Mouse (Mus musculus) midbrain, embryonic 16.5 days (tissue): ENCODE measurements at regions not wholly inside any gene's neighbourhood (a gene's known extent, or its start where the extent isn't known, plus 50 kb on each side); places are given as distances from the start of the nearest gene placed in this dataset.

ENCODE experiments used
- ATAC-seq: fragments of 200-750 bp; cut with Nextera tagmentation; 2 replicates; pipeline ENCODE4 v1.8.0; 2017; ENCODE audit warnings: moderate TSS enrichment
- H3K27ac ChIP-seq: fragments of 300-500 bp; sonication (generic); 2 replicates; pipeline ENCODE4 v1.5.1; 2014; ENCODE audit warnings: mild to moderate bottlenecking, low read length, mixed read lengths
- H3K27me3 ChIP-seq: fragments of 300-500 bp; sonication (generic); 2 replicates; pipeline ENCODE4 v1.6.1; 2014; ENCODE audit warnings: low read depth, low read length, mixed read lengths; ENCODE audit not compliant: control insufficient read depth, insufficient read depth
- H3K36me3 ChIP-seq: fragments of 300-500 bp; sonication (generic); 2 replicates; pipeline ENCODE4 v1.6.1; 2014; ENCODE audit warnings: mild to moderate bottlenecking, low read length, moderate library complexity, mixed read lengths; ENCODE audit not compliant: control insufficient read depth, insufficient read depth
- H3K4me1 ChIP-seq: fragments of 300-500 bp; sonication (generic); 2 replicates; pipeline ENCODE4 v1.6.1; 2014; ENCODE audit warnings: mild to moderate bottlenecking, low read length, mixed read lengths; ENCODE audit not compliant: control insufficient read depth, insufficient read depth
- H3K4me2 ChIP-seq: fragments of 300-500 bp; sonication (generic); 2 replicates; pipeline ENCODE4 v1.6.1; 2014; ENCODE audit warnings: mild to moderate bottlenecking, low read length, mixed read lengths
- H3K4me3 ChIP-seq: fragments of 300-500 bp; sonication (generic); 2 replicates; pipeline ENCODE4 v1.5.1; 2014; ENCODE audit warnings: low read depth, mild to moderate bottlenecking, low read length, moderate library complexity, mixed read lengths
- H3K9ac ChIP-seq: fragments of 300-500 bp; sonication (generic); 2 replicates; pipeline ENCODE4 v1.6.1; 2014; ENCODE audit warnings: low read depth, low read length, mixed read lengths
- H3K9me3 ChIP-seq: fragments of 300-500 bp; sonication (generic); replicated peaks from 2 replicates; pipeline ENCODE4 v1.6.1; 2014; ENCODE audit warnings: mild to moderate bottlenecking, low read length, mixed read lengths; ENCODE audit not compliant: control insufficient read depth, poor library complexity, severe bottlenecking
- WGBS: fragments of 180-500 bp; shearing (Covaris S2); extraction: QIAGEN DNeasy Blood & Tissue Kit; methylation state at CpG from one replicate; pipeline ENCODE4 v1.1.7; 2014; 5-methylcytosine and 5-hydroxymethylcytosine counted together

- Histone ChIP-seq H3K36me3 (no peaks in the 10 kb centered on the region), H3K4me2 (peak overlapping the region; percentile 22), H3K4me3 (no peak overlapping the region), H3K27me3 (no peaks in the 10 kb centered on the region), H3K9me3 (no peaks in the 10 kb centered on the region), H3K4me1 (peaks cover 6% of the 10 kb centered on the region; the same call in 1 of the 2 replicates), H3K27ac (peak overlapping the region; percentile 20), H3K9ac (no peak overlapping the region)
- WGBS, result 12% methylated on average over 16 of the region's 16 CpGs
- peak; percentile 89 for ATAC-seq
Measured at GRCm38 (mm10) chr8:49461724-49462473, 618.1 kb upstream of the Tenm3 start.

DNA sequence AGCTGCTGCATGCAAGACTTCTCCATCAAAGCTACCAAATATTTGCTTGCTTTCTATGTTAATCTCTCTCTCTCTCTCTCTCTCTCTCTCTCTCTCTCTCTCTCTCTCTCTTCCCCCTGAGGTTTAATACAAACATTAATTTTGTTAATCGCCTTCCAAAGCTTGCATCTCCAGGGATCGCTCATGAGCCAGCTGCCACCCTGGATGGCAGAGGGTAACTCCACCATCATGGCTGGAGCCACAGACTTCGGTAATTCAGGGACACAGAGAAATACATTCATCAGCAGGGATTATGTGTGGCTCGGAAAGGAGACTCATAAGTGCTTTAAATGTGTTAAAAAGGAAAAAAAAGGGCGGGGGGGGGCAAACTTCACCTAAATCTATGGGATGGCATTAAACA lies 601.7 kb upstream of the Tenm3 start:
- H3K4me1 ChIP-seq, result no peaks in the 10 kb centered on the region
- H3K27me3 ChIP-seq, result no peaks in the 10 kb centered on the region
- WGBS, result 44% methylated on average over 5 of the region's 5 CpGs
- no peak overlapping the region for H3K4me2 ChIP-seq
- H3K4me3 ChIP-seq, result no peak overlapping the region
- H3K9me3 ChIP-seq, result no peaks in the 10 kb centered on the region
- no peak for ATAC-seq
- no peak overlapping the region for H3K9ac ChIP-seq
- no peak overlapping the region for H3K27ac ChIP-seq
- no peaks in the 10 kb centered on the region for H3K36me3 ChIP-seq

GRCm38 (mm10) chr8:49441270-49441669 lies 597.5 kb upstream of the Tenm3 start:
- no peak for ATAC-seq
- H3K4me2 ChIP-seq, result no peak overlapping the region
- H3K9ac ChIP-seq, result no peak overlapping the region
- H3K27me3 ChIP-seq, result no peaks in the 10 kb centered on the region
- no peak overlapping the region for H3K4me3 ChIP-seq
- H3K27ac ChIP-seq, result no peak overlapping the region
- no peaks in the 10 kb centered on the region for H3K9me3 ChIP-seq
- H3K4me1 ChIP-seq, result no peaks in the 10 kb centered on the region
- no peaks in the 10 kb centered on the region for H3K36me3 ChIP-seq

DNA sequence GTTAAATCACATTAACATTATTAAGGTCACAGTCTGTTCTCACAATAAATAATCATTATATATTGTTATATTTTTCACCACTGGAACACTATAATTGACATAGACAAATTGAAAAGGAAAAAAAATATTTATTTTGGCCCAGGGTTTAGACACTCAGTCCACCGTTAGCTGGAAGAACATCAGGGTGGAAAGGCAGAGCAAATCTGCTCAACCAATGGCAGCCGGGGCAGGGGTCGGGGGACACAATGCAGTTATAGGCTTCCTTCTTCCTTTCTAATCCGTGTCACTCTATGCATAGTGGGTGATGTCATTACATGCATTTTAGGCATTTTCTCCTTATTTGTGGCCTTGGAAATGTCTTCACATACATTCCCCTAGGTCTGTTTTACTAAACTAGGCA lies 552.8 kb upstream of the Tenm3 start:
- H3K4me2 ChIP-seq, result no peak overlapping the region
- H3K9me3 ChIP-seq, result no peaks in the 10 kb centered on the region
- no peak overlapping the region for H3K27ac ChIP-seq
- H3K4me1 ChIP-seq, result no peaks in the 10 kb centered on the region
- H3K36me3 ChIP-seq, result no peaks in the 10 kb centered on the region
- WGBS, result 81% methylated on average over 4 of the region's 4 CpGs
- no peak overlapping the region for H3K4me3 ChIP-seq
- H3K9ac ChIP-seq, result no peak overlapping the region
- ATAC-seq, result no peak
- no peaks in the 10 kb centered on the region for H3K27me3 ChIP-seq

DNA sequence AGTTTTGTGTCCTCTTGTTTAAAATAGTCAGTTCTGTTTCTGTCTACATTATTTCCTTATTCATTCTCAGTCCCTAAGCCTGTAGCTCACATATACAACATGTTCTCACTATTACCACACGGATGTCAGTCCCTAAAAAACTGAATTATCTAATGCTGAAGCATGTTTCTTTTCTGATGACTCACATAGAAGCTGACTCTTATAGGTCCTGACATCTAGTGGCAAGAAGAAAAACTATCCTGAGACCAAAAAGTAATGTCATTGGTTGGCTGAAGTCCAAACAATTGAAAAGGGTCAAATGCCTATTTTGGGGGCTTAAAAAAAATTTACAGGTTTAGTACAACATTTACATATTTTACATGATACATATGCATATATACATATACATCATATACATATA lies 551.3 kb upstream of the Tenm3 start:
- ATAC-seq, result no peak
- H3K4me1 ChIP-seq, result no peaks in the 10 kb centered on the region
- WGBS, result 20% methylated on average over 1 of the region's 1 CpGs
- no peaks in the 10 kb centered on the region for H3K36me3 ChIP-seq
- H3K9ac ChIP-seq, result no peak overlapping the region
- no peak overlapping the region for H3K4me2 ChIP-seq
- H3K27ac ChIP-seq, result no peak overlapping the region
- no peaks in the 10 kb centered on the region for H3K9me3 ChIP-seq
- no peak overlapping the region for H3K4me3 ChIP-seq
- H3K27me3 ChIP-seq, result no peaks in the 10 kb centered on the region

DNA sequence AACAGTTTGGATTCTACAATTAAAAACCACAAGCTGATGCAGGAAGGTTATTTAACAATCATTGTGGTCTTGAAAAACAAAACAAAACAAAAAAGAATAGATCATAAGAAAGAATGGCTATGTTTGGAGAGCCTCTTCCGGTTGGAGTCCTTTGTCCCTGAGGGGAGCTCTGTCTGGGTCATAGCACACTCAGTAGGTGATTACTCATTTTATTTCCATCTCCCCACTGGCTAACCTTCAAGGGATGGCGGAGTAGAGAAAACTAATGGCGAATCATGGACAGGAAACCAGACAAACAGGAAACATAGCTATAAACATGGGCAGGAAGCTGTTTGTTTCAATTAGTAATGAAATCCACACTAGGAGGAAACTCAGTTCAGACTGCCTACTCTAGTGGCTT lies 545.8 kb upstream of the Tenm3 start:
- Histone ChIP-seq H3K27me3 (no peaks in the 10 kb centered on the region), H3K9me3 (no peaks in the 10 kb centered on the region), H3K36me3 (no peaks in the 10 kb centered on the region), H3K4me3 (no peak overlapping the region), H3K27ac (no peak overlapping the region), H3K4me2 (no peak overlapping the region), H3K9ac (no peak overlapping the region), H3K4me1 (no peaks in the 10 kb centered on the region)
- WGBS, result 78% methylated on average over 3 of the region's 3 CpGs
- no peak for ATAC-seq

DNA sequence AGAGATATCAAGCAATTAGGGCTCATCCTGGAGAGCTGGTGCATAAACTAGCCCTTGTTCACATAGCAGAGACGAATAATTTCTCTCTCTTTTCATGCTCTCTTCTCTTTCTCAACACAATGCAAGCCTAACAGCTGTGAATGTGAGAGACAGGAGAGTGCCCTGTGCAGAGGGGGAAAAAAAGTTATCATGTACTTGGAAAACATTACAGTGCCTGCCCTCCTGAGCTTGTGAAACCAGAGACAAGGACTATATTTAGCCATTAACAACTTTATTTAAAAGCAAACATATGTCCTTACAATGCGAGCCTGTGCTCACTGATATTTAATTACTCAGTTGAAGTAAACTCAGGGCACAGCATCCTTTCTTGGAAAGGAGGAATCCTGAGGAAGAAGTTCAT lies 543.8 kb upstream of the Tenm3 start:
- 67% methylated on average over 2 of the region's 2 CpGs for WGBS

DNA sequence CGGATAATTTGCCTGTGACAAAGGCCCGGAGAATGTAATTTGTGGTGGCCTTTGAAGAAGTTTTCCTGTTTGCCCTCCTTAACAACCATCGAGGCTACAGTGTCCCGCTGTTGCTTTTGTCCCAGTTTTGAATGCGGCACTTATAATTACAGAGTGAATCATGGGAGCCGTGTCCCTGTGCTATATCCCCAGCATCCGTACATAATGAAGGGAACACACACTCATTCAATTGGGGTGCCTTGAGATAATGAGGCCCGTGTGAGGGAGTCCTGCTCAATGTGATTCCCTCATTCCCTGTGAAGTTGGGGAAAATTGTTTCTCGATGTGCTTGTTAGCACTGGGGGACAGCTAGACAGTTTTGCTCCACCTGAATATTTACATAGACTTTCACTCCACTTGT lies 528.9 kb upstream of the Tenm3 start:
- no peaks in the 10 kb centered on the region for H3K36me3 ChIP-seq
- H3K9me3 ChIP-seq, result no peaks in the 10 kb centered on the region
- 63% methylated on average over 9 of the region's 9 CpGs for WGBS
- no peak overlapping the region for H3K27ac ChIP-seq
- 0 out of 2 replicates have a peak overlapping the region, but pooled peaks have one; percentile 7 for H3K4me2 ChIP-seq
- no peak overlapping the region for H3K9ac ChIP-seq
- no peak for ATAC-seq
- H3K4me1 ChIP-seq, result no peaks in the 10 kb centered on the region
- H3K27me3 ChIP-seq, result no peaks in the 10 kb centered on the region
- no peak overlapping the region for H3K4me3 ChIP-seq

More for the DNA sequence above, 543.8 kb upstream of the Tenm3 start:
- Histone ChIP-seq H3K4me2 (no peak overlapping the region), H3K9me3 (no peaks in the 10 kb centered on the region), H3K4me3 (no peak overlapping the region), H3K36me3 (no peaks in the 10 kb centered on the region), H3K27me3 (no peaks in the 10 kb centered on the region), H3K4me1 (no peaks in the 10 kb centered on the region), H3K9ac (no peak overlapping the region), H3K27ac (no peak overlapping the region)
- ATAC-seq, result no peak

- Histone ChIP-seq H3K4me3 (no peak overlapping the region), H3K27ac (no peak overlapping the region), H3K27me3 (no peaks in the 10 kb centered on the region), H3K4me2 (no peak overlapping the region), H3K36me3 (no peaks in the 10 kb centered on the region), H3K4me1 (no peaks in the 10 kb centered on the region), H3K9me3 (no peaks in the 10 kb centered on the region), H3K9ac (no peak overlapping the region)
- ATAC-seq, result no peak
- WGBS, result 75% methylated on average over 2 of the region's 2 CpGs
Measured at GRCm38 (mm10) chr8:49362682-49363081, 518.9 kb upstream of the Tenm3 start.
